Mouse (Mus musculus) embryonic facial prominence, embryonic 14.5 days (tissue): Measurements from ENCODE around the gene Gm3238. TPM values are rescaled to one million over a fixed set of nuclear protein-coding genes. Genes with fewer than 3 reads are reported as not detected.
"Not testable (repeated sequence)": the region's sequence is repeated elsewhere in the genome, so short reads cannot be mapped to it uniquely, and the experiment has no call there.

Experiments
- ATAC-seq: fragments of 200-750 bp; cut with Nextera tagmentation; 2 replicates; pipeline ENCODE4 v1.8.0; 2017; ENCODE audit warnings: low read depth, moderate number of reproducible peaks, moderate TSS enrichment
- DNase-seq: peaks from one replicate; pipeline ENCODE4 v3.0.0-alpha.2; 2015; ENCODE audit warnings: low spot score
- H3K27ac ChIP-seq: fragments of 300-500 bp; sonication (generic); replicated peaks from 2 replicates; pipeline ENCODE4 v1.5.1; 2014; ENCODE audit warnings: low read depth, mild to moderate bottlenecking, low read length, moderate library complexity
- H3K27me3 ChIP-seq: fragments of 300-500 bp; sonication (generic); replicated peaks from 2 replicates; pipeline ENCODE4 v1.6.1; 2014; ENCODE audit warnings: low read length; ENCODE audit not compliant: control insufficient read depth, insufficient read depth
- H3K36me3 ChIP-seq: fragments of 300-500 bp; sonication (generic); 2 replicates; pipeline ENCODE4 v1.6.1; 2014; ENCODE audit warnings: low read length, mixed read lengths; ENCODE audit not compliant: control insufficient read depth, insufficient read depth
- H3K4me1 ChIP-seq: fragments of 300-500 bp; sonication (generic); 2 replicates; pipeline ENCODE4 v1.6.1; 2014; ENCODE audit warnings: antibody characterized with exemption, low read length; ENCODE audit not compliant: control insufficient read depth, insufficient read depth
- H3K4me2 ChIP-seq: fragments of 300-500 bp; sonication (generic); 2 replicates; pipeline ENCODE4 v1.6.1; 2014; ENCODE audit warnings: low read depth, mild to moderate bottlenecking, low read length, moderate library complexity, mixed read lengths
- H3K4me3 ChIP-seq: fragments of 300-500 bp; sonication (generic); 2 replicates; pipeline ENCODE4 v1.5.1; 2014; ENCODE audit warnings: low read depth, mild to moderate bottlenecking, low read length
- H3K9ac ChIP-seq: fragments of 300-500 bp; sonication (generic); 2 replicates; pipeline ENCODE4 v1.6.1; 2014; ENCODE audit warnings: low read depth, mild to moderate bottlenecking, low read length, moderate library complexity, mixed read lengths
- H3K9me3 ChIP-seq: fragments of 300-500 bp; sonication (generic); 2 replicates; pipeline ENCODE4 v1.6.1; 2016; ENCODE audit warnings: low read length; ENCODE audit not compliant: control insufficient read depth
- WGBS: fragments of 180-500 bp; shearing (Covaris S2); extraction: QIAGEN DNeasy Blood & Tissue Kit; methylation state at CpG from one replicate; pipeline ENCODE4 v1.1.7; 2014; 5-methylcytosine and 5-hydroxymethylcytosine counted together
- polyA plus RNA-seq: library from polyadenylated mRNA; unstranded; fragments of >200 nt; fragmentation: Nextera tagmentation; extraction: Ambion mirVana; gene quantifications from 2 replicates; pipeline ENCODE4 v1.2.1, GENCODE M21; 2014

Gm3238 gene
- not detected in 2 replicates for polyA plus RNA-seq

DNA sequence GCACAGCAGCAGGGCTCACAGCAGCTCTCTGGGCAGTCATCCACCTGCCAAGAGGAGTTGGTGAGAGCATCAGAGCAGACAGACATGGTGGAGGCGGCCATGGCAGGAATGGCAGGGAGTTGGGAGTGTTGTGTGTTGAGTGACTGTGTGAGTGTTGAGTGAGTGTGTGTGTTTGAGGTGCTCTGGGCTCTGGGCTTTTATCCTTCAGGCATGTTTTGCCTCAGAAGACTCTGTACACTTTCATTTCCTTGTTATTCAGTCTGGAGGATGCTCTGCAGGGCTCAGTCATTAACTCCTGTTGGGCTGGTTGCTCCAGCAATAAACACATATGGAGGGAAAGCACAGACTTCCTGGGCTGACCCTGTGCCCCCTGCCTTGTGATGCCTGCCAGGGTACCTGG is at the start of gene Gm3238:
Gene Gm3238, minus strand, starts transcription at position 101 of the 400 bp plus-strand sequence.
- no CpG with 5 or more reads among the region's 1 CpGs for whole genome bisulfite sequencing
- not testable (repeated sequence) for H3K27ac ChIP-seq, H3K36me3 ChIP-seq, H3K9me3 ChIP-seq, H3K9ac ChIP-seq, H3K4me3 ChIP-seq, H3K27me3 ChIP-seq, H3K4me1 ChIP-seq, H3K4me2 ChIP-seq, ATAC-seq, DNase-seq

DNA sequence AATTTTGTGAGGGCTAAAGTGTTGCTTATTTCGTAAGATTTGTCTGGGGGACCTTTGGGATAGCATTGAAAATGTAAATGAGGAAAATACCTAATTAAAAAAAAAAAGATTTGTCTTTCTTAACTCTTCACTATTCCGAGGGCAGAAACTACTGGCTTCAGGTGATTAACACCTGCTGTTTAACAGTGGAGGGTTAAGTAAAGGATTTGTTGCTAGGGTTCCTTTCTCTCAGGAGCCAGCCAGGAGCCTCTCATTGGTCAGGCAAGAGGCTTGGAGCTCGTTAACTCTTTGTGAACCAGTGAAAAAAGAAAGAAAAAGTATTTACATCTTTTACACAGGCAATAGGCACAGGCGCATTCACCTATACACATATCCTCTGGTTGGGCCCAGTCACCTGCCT is 48.1 kb upstream of the Gm3238 start:
- ATAC-seq: no peak
- Histone ChIP-seq H3K36me3 (no peaks in the 10 kb centered on the region), H3K27me3 (no peaks in the 10 kb centered on the region), H3K4me2 (no peak overlapping the region), H3K9me3 (0 out of 2 replicates have a peak, but pooled peaks cover 4% of the 10 kb centered on the region), H3K9ac (no peak overlapping the region), H3K27ac (no peak overlapping the region), H3K4me3 (no peak overlapping the region), H3K4me1 (no peaks in the 10 kb centered on the region)
- no peak for DNase-seq
- 36% methylated on average over 4 of the region's 4 CpGs for WGBS

DNA sequence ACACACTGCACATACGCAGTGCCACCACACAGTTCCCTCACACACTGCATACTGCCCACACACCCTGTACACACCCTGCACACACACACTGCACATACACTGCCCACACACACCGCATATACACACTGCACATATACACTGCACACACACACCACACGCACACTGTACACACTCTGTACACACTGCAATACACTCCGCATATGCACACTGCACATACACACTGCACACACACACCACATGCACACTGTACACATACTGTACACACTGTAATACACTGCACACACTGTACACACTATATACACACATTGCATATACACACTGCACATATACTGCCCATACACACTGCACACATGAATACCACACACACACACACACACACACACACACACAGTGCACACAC is 47.4 kb upstream of the Gm3238 start:
- no peak overlapping the region for H3K9ac ChIP-seq
- no peak overlapping the region for H3K4me2 ChIP-seq
- H3K4me3 ChIP-seq: no peak overlapping the region
- WGBS: 96% methylated on average over 4 of the region's 4 CpGs
- H3K36me3 ChIP-seq: no peaks in the 10 kb centered on the region
- H3K9me3 ChIP-seq: no peaks in the 10 kb centered on the region
- no peak overlapping the region for H3K27ac ChIP-seq
- H3K4me1 ChIP-seq: no peaks in the 10 kb centered on the region
- ATAC-seq (no peak), DNase-seq (no peak)
- no peaks in the 10 kb centered on the region for H3K27me3 ChIP-seq

DNA sequence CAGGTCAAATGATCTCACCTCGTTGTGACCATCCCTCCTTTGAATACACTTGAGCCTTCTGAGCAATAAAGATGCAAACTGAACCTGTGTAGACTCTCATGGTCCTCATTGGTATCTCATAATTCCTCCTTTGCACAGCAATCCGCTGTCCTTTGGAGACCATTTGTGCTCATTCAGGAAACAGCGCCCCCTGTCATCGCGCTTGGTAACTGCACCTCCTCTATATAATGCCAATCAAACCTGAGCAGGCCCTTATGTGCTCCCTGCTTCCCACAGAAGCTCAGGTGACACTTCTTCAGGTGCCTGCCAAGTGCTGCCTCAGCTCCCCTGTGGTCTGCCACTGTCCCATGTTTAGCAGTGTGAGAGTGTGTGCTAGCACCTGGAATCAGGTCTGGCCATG is 44.4 kb upstream of the Gm3238 start:
- H3K27ac ChIP-seq: no peak overlapping the region
- no peak overlapping the region for H3K4me3 ChIP-seq
- 27% methylated on average over 5 of the region's 5 CpGs for WGBS
- DNase-seq (no peak), ATAC-seq (no peak)
- no peak overlapping the region for H3K9ac ChIP-seq
- no peaks in the 10 kb centered on the region for H3K9me3 ChIP-seq
- no peak overlapping the region for H3K4me2 ChIP-seq
- no peaks in the 10 kb centered on the region for H3K27me3 ChIP-seq
- H3K36me3 ChIP-seq: no peaks in the 10 kb centered on the region
- H3K4me1 ChIP-seq: no peaks in the 10 kb centered on the region

DNA sequence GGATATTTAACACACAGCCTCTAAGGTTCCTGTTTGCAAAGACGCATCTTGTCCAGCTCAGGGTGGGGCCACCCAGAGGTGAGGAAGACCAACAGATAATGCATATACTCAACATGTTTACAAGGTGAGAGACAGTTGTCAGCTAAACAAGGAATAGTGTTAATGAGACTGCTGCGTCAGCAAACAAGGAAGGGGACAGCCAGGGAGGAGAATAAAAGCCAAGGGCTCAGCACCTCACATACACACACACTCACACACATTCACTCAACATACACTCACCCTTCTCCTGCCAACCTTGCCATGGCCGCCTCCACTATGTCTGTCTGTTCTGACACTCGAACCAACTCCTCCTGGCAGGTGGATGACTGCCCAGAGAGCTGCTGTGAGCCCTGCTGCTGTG is 43.3 kb upstream of the Gm3238 start, which contains the start of gene Gm2696:
Gene Gm2696, plus strand, starts transcription at position 301 of the 400 bp plus-strand sequence.
- 39% methylated on average over 3 of the region's 4 CpGs for WGBS

DNA sequence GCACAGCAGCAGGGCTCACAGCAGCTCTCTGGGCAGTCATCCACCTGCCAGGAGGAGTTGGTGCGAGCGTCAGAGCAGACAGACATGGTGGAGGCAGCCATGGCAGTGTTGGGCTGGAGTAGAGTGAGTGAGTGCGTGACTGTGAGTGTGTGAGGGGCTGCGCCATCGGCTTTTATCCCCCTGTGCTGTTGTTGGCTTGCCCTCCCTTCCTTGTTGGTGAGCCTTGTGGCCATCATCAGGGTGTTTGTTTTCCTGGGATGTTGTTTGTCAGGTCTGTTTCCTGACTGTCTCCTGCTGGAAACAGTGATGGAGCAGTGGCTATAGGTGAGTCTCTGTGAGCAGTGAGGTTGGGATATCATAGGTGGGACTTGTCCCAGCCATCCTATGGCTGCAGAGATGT is 40.6 kb upstream of the Gm3238 start, which contains the start of gene Gm9507:
Gene Gm9507, minus strand, starts transcription at position 101 of the 400 bp plus-strand sequence.
- Histone ChIP-seq H3K4me3 (no peak within 1 kb of the TSS), H3K9me3 (no peaks in the 10 kb centered on the region), H3K4me2 (no peak within 1 kb of the TSS), H3K36me3 (no peaks in the 10 kb centered on the region), H3K4me1 (no peaks in the 10 kb centered on the region), H3K27me3 (no peaks in the 10 kb centered on the region), H3K27ac (no peak within 1 kb of the TSS), H3K9ac (no peak within 1 kb of the TSS)
- DNase-seq (no peak), ATAC-seq (no peak)
- WGBS: 50% methylated on average over 3 of the region's 5 CpGs

More for the DNA sequence above, 43.3 kb upstream of the Gm3238 start, which contains the start of gene Gm2696:
- DNase-seq (no peak), ATAC-seq (no peak)
- H3K4me1 ChIP-seq: no peaks in the 10 kb centered on the region
- H3K9ac ChIP-seq: no peak within 1 kb of the TSS
- H3K4me2 ChIP-seq: no peak within 1 kb of the TSS
- no peaks in the 10 kb centered on the region for H3K36me3 ChIP-seq
- no peaks in the 10 kb centered on the region for H3K27me3 ChIP-seq
- no peaks in the 10 kb centered on the region for H3K9me3 ChIP-seq
- no peak within 1 kb of the TSS for H3K4me3 ChIP-seq
- no peak within 1 kb of the TSS for H3K27ac ChIP-seq

DNA sequence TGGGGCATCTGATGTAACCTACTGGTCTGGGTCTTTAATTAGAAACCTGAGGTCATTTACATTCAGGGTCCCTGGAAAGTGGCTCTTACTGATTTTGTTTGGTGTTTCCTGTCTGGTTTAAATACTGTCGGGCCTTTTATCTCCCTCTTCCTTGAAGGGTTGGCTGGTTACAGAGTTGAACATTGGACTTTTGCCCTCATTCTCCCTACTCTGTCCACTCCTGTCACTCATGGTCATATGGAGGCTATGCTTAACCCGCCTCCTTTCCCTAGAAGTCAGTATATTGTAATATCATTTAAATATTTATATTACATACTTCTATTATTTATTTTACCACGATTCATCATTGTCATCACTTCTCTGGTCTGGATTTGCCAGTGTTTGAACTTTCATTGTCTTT is 33.0 kb upstream of the Gm3238 start:
- Histone ChIP-seq H3K27ac (no peak overlapping the region), H3K9me3 (no peaks in the 10 kb centered on the region), H3K36me3 (no peaks in the 10 kb centered on the region), H3K4me1 (no peaks in the 10 kb centered on the region), H3K4me3 (no peak overlapping the region), H3K9ac (no peak overlapping the region), H3K4me2 (no peak overlapping the region), H3K27me3 (no peaks in the 10 kb centered on the region)
- 77% methylated on average over 3 of the region's 3 CpGs for WGBS
- ATAC-seq (no peak), DNase-seq (no peak)

DNA sequence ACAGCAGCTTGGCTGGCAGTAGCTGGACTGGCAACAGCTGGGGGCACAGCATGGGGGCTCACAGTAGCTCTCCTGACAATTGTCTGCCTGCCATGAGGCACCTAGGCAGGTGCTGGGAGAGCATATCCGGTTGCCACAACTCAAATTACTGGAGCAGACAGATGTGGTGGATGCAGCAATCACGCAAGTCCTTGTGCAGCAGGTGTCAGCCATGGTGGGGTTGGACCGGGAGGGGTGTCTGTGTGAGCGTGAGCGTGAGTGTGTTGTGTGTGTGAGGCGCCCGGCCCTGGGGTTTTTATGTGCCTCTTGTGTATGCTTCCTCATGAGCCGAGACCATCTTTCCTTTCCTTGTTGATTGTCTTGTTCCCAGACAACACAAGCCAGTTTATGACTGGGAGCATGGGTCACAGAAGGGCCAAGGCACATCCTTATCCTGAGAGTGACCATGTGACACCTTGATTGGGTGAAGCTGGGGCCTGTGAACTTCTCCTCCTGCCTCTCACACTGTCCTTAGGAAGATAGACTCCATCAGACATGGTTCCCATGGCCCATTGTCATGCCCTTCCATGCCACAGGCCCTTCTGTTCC is 27.9 kb upstream of the Gm3238 start, which contains the start of gene Gm19668:
Gene Gm19668, minus strand, starts transcription at position 213 of the 588 bp plus-strand sequence.
- ATAC-seq (peak; percentile 71), DNase-seq (peak; percentile 41)
- Histone ChIP-seq H3K27ac (no peak within 1 kb of the TSS), H3K4me3 (no peak within 1 kb of the TSS), H3K27me3 (no peaks in the 10 kb centered on the region), H3K4me2 (no peak within 1 kb of the TSS), H3K36me3 (no peaks in the 10 kb centered on the region), H3K9ac (no peak within 1 kb of the TSS), H3K4me1 (no peaks in the 10 kb centered on the region), H3K9me3 (no peaks in the 10 kb centered on the region)
- WGBS: 56% methylated on average over 8 of the region's 8 CpGs
